Mouse (Mus musculus) MEL (cell line): ENCODE measurements at regions not wholly inside any gene's neighbourhood (a gene's known extent, or its start where the extent isn't known, plus 50 kb on each side); places are given as distances from the start of the nearest gene placed in this dataset.

Source experiments
- DNase-seq: peaks from one replicate; pipeline ENCODE4 v3.0.0; 2011; ENCODE audit warnings: low read depth, low spot score
- H3K27ac ChIP-seq: 2 replicates; pipeline ENCODE4 v1.5.1; 2012; ENCODE audit warnings: low read depth, mild to moderate bottlenecking, control low read depth, low read length, moderate library complexity; ENCODE audit not compliant: control insufficient read depth
- H3K27me3 ChIP-seq, 2 experiments: fragments of 150-350 bp in 1 of 2; sonication (generic) in 1 of 2; 2 replicates each; pipeline ENCODE4 v1.6.1; 2012; ENCODE audit warnings: low read length in 2 of 2, mild to moderate bottlenecking in 2 of 2, improper control_type of control experiment in 1 of 2, moderate library complexity in 1 of 2; ENCODE audit not compliant: insufficient read depth in 2 of 2, control insufficient read depth in 1 of 2
- H3K36me3 ChIP-seq, 2 experiments: 2 replicates each; pipeline ENCODE4 v1.6.1; 2012 to 2014; ENCODE audit warnings: low read length in 2 of 2, improper control_type of control experiment in 1 of 2, inconsistent platforms in 1 of 2, mild to moderate bottlenecking in 1 of 2; ENCODE audit not compliant: insufficient read depth in 2 of 2, control insufficient read depth in 1 of 2
- H3K4me1 ChIP-seq, 2 experiments: fragments of 150-350 bp in 1 of 2; sonication (generic) in 1 of 2; 2 replicates each; pipeline ENCODE4 v1.6.1; 2012; ENCODE audit warnings: low read length in 2 of 2, improper control_type of control experiment in 1 of 2, mild to moderate bottlenecking in 1 of 2; ENCODE audit not compliant: insufficient read depth in 2 of 2, control insufficient read depth in 1 of 2
- H3K4me3 ChIP-seq, 2 experiments: fragments of 150-350 bp in 1 of 2; sonication (generic) in 1 of 2; 2 replicates each; pipeline ENCODE4 v1.5.1; 2012; ENCODE audit warnings: low read depth in 2 of 2, low read length in 2 of 2, mild to moderate bottlenecking in 2 of 2, moderate library complexity in 2 of 2, control low read depth in 1 of 2, improper control_type of control experiment in 1 of 2; ENCODE audit not compliant: control insufficient read depth in 1 of 2, insufficient read depth in 1 of 2
- H3K79me2 ChIP-seq: 2 replicates; pipeline ENCODE4 v1.6.1; 2012; ENCODE audit warnings: mild to moderate bottlenecking, low read length, moderate library complexity; ENCODE audit not compliant: control insufficient read depth, poor library complexity, insufficient read depth
- H3K9ac ChIP-seq: 2 replicates; pipeline ENCODE4 v1.6.1; 2012; ENCODE audit warnings: low read depth, mild to moderate bottlenecking, control low read depth, low read length, moderate library complexity; ENCODE audit not compliant: control insufficient read depth, poor library complexity, severe bottlenecking
- H3K9me3 ChIP-seq: fragments of 150-350 bp; sonication (generic); replicated peaks from 2 replicates; pipeline ENCODE4 v1.6.1; 2012; ENCODE audit warnings: mild to moderate bottlenecking, low read length, improper control_type of control experiment, moderate library complexity; ENCODE audit not compliant: insufficient read depth
- BHLHE40 ChIP-seq: IDR thresholded peaks from 2 replicates; pipeline ENCODE4 v1.6.1; 2012; ENCODE audit warnings: low read depth, mild to moderate bottlenecking, inconsistent platforms, low read length, improper control_type of control experiment, borderline replicate concordance
- CHD1 ChIP-seq: IDR thresholded peaks from 2 replicates; pipeline ENCODE4 v1.6.1; 2012; ENCODE audit warnings: low read depth, mild to moderate bottlenecking, inconsistent platforms, low read length, improper control_type of control experiment
- CHD2 ChIP-seq: IDR thresholded peaks from 2 replicates; pipeline ENCODE4 v1.6.1; 2011; ENCODE audit warnings: low read length, improper control_type of control experiment
- E2F4 ChIP-seq: IDR thresholded peaks from 2 replicates; pipeline ENCODE4 v1.6.1; 2011; ENCODE audit warnings: low read depth, low read length, improper control_type of control experiment, borderline replicate concordance
- ELF1 ChIP-seq: IDR thresholded peaks from 2 replicates; pipeline ENCODE4 v1.6.1; 2014; ENCODE audit warnings: low read depth, mild to moderate bottlenecking, inconsistent platforms, low read length, improper control_type of control experiment, moderate library complexity
- GABPA ChIP-seq: IDR thresholded peaks from 2 replicates; pipeline ENCODE4 v1.6.1; 2012; ENCODE audit warnings: low read depth, mild to moderate bottlenecking, inconsistent platforms, low read length, improper control_type of control experiment, moderate library complexity
- HCFC1 ChIP-seq: IDR thresholded peaks from 2 replicates; pipeline ENCODE4 v1.6.1; 2012; ENCODE audit warnings: low read depth, mild to moderate bottlenecking, inconsistent platforms, low read length, improper control_type of control experiment, moderate library complexity
- JUND ChIP-seq: IDR thresholded peaks from 2 replicates; pipeline ENCODE4 v1.6.1; 2011; ENCODE audit warnings: low read depth, mild to moderate bottlenecking, improper control_type of control experiment, low read length
- KAT2A ChIP-seq: conservative IDR thresholded peaks from 2 replicates; pipeline ENCODE4 v1.6.1; 2012; ENCODE audit warnings: low read depth, low read length, improper control_type of control experiment, inconsistent platforms
- MAX ChIP-seq: IDR thresholded peaks from 2 replicates; pipeline ENCODE4 v1.6.1; 2011; ENCODE audit warnings: low read length, improper control_type of control experiment
- MEF2A ChIP-seq: IDR thresholded peaks from 2 replicates; pipeline ENCODE4 v1.6.1; 2014; ENCODE audit warnings: low read depth, mild to moderate bottlenecking, inconsistent platforms, low read length, improper control_type of control experiment; ENCODE audit not compliant: poor library complexity, insufficient replicate concordance, severe bottlenecking; ENCODE audit errors: extremely low read depth
- MYB ChIP-seq: IDR thresholded peaks from 2 replicates; pipeline ENCODE4 v1.6.1; 2011; ENCODE audit warnings: mild to moderate bottlenecking, low read depth, low read length, improper control_type of control experiment
- MYC ChIP-seq: IDR thresholded peaks from 2 replicates; pipeline ENCODE4 v1.6.1; 2011; ENCODE audit warnings: low read depth, mild to moderate bottlenecking, low read length, improper control_type of control experiment, moderate library complexity
- NRF1 ChIP-seq: IDR thresholded peaks from 2 replicates; pipeline ENCODE4 v1.6.1; 2014; ENCODE audit warnings: low read depth, mild to moderate bottlenecking, inconsistent platforms, low read length, improper control_type of control experiment, moderate library complexity; ENCODE audit not compliant: poor library complexity, insufficient read depth, severe bottlenecking
- POLR2A ChIP-seq, 2 experiments: IDR thresholded peaks; 2 replicates each; pipeline ENCODE4 v1.6.1; 2011 to 2012; ENCODE audit warnings: low read length in 2 of 2, mild to moderate bottlenecking in 2 of 2, control low read depth in 1 of 2, improper control_type of control experiment in 1 of 2, low read depth in 1 of 2, moderate library complexity in 1 of 2; ENCODE audit not compliant: control insufficient read depth in 1 of 2, insufficient read depth in 1 of 2, poor library complexity in 1 of 2
- RAD21 ChIP-seq: IDR thresholded peaks from 2 replicates; pipeline ENCODE4 v1.6.1; 2011; ENCODE audit warnings: mild to moderate bottlenecking, low read depth, low read length, improper control_type of control experiment
- RCOR1 ChIP-seq: IDR thresholded peaks from 2 replicates; pipeline ENCODE4 v1.6.1; 2012; ENCODE audit warnings: low read depth, mild to moderate bottlenecking, inconsistent platforms, low read length, improper control_type of control experiment
- SIN3A ChIP-seq: IDR thresholded peaks from 2 replicates; pipeline ENCODE4 v1.6.1; 2012; ENCODE audit warnings: low read length, improper control_type of control experiment, inconsistent platforms
- SMC3 ChIP-seq: IDR thresholded peaks from 2 replicates; pipeline ENCODE4 v1.6.1; 2011; ENCODE audit warnings: low read depth, low read length, improper control_type of control experiment
- TAL1 ChIP-seq: IDR thresholded peaks from 2 replicates; pipeline ENCODE4 v1.6.1; 2012; ENCODE audit warnings: mild to moderate bottlenecking, inconsistent platforms, low read length, moderate library complexity, mixed read lengths
- UBTF ChIP-seq: IDR thresholded peaks from 2 replicates; pipeline ENCODE4 v1.6.1; 2012; ENCODE audit warnings: low read depth, mild to moderate bottlenecking, inconsistent platforms, low read length, improper control_type of control experiment, moderate library complexity, borderline replicate concordance; ENCODE audit not compliant: insufficient read depth
- USF1 ChIP-seq: IDR thresholded peaks from 2 replicates; pipeline ENCODE4 v1.6.1; 2014; ENCODE audit warnings: low read depth, mild to moderate bottlenecking, inconsistent platforms, low read length, improper control_type of control experiment, moderate library complexity
- USF2 ChIP-seq, 2 experiments: IDR thresholded peaks; 2 replicates each; pipeline ENCODE4 v1.6.1; 2011 to 2012; ENCODE audit warnings: improper control_type of control experiment in 2 of 2, low read length in 2 of 2, borderline replicate concordance in 1 of 2, inconsistent platforms in 1 of 2, low read depth in 1 of 2, mild to moderate bottlenecking in 1 of 2; ENCODE audit not compliant: insufficient read depth in 1 of 2
- ZMIZ1 ChIP-seq: IDR thresholded peaks from 2 replicates; pipeline ENCODE4 v1.6.1; 2012; ENCODE audit warnings: low read depth, mild to moderate bottlenecking, inconsistent platforms, low read length, improper control_type of control experiment, moderate library complexity

DNA sequence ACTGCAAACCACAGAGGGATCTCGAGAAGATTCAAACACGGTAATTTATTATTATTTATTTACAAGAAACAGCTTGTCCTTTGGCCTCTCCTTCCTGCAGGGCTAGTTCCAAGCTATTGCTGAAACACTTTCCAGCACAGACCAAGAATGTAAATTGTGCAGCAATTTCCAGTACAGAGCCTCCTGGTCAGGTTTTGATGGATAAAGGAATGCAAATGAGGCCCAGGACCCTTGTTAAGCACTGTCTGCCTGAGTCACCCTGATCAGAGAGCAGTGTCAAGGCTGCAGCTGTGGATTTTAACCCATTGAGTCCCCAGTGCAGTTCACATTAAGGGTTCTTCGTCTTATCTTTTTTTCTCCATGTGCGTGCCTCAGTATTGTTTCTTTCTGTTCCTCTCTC lies 142.3 kb upstream of the Zkscan2 start:
- TF ChIP-seq HCFC1 = no peak
- TF ChIP-seq SMC3 = no peak
- TF ChIP-seq E2F4 = no peak
- no peaks in the 10 kb centered on the region for H3K27me3 ChIP-seq
- H3K79me2 ChIP-seq = no peaks in the 10 kb centered on the region
- no peaks in the 10 kb centered on the region for H3K36me3 ChIP-seq
- no peaks in the 10 kb centered on the region for H3K4me1 ChIP-seq
- H3K4me3 ChIP-seq = no peak overlapping the region
- no peak overlapping the region for H3K9ac ChIP-seq
- no peak overlapping the region for H3K27ac ChIP-seq
- no peaks in the 10 kb centered on the region for H3K9me3 ChIP-seq
- no peak for DNase-seq

DNA sequence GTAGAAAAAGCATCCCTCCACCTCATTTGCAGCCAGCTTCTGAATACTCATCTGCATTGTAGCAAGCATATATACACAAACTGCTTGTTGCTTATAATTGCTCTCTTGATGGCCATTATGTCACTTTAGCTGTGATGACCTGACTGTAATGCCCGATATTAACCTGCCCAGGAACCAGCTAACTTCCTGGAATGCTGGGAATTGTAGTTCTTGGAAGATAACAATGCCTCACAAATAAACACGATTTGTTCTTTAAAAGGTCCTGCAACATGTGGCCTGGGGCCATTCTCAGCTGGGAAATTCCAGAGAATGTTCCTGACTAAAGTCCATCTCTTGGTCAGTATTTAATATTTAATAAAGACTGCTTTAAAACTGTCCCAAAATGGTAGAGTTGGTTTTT lies 143.2 kb upstream of the Zkscan2 start:
- Histone ChIP-seq H3K9ac (no peak overlapping the region), H3K27ac (no peak overlapping the region), H3K4me3 (no peak overlapping the region), H3K4me1 (no peaks in the 10 kb centered on the region), H3K27me3 (no peaks in the 10 kb centered on the region), H3K36me3 (no peaks in the 10 kb centered on the region), H3K9me3 (no peaks in the 10 kb centered on the region), H3K79me2 (no peaks in the 10 kb centered on the region)
- no peak for DNase-seq
- TF ChIP-seq USF2 (IDR thresholded peaks at IDR 0.05; ENCODE audit: borderline replicate concordance in 1 of 2, insufficient read depth in 1 of 2, low read depth in 1 of 2, low read length in 2 of 2) = no peak
- no peak for TF ChIP-seq MAX
- TF ChIP-seq SIN3A = no peak
- no peak for TF ChIP-seq HCFC1
- TF ChIP-seq MYB = no peak
- no peak for TF ChIP-seq TAL1
- TF ChIP-seq CHD1 = no peak
- no peak for TF ChIP-seq POLR2A (IDR thresholded peaks at IDR 0.05; ENCODE audit: control insufficient read depth in 1 of 2, insufficient read depth in 1 of 2, low read depth in 1 of 2, low read length in 2 of 2, poor library complexity in 1 of 2)
- no peak for TF ChIP-seq BHLHE40
- TF ChIP-seq GABPA = no peak
- no peak for TF ChIP-seq UBTF
- TF ChIP-seq SMC3 = no peak
- no peak for TF ChIP-seq NRF1
- TF ChIP-seq RCOR1 = no peak
- TF ChIP-seq KAT2A = no peak
- TF ChIP-seq MYC = no peak

DNA sequence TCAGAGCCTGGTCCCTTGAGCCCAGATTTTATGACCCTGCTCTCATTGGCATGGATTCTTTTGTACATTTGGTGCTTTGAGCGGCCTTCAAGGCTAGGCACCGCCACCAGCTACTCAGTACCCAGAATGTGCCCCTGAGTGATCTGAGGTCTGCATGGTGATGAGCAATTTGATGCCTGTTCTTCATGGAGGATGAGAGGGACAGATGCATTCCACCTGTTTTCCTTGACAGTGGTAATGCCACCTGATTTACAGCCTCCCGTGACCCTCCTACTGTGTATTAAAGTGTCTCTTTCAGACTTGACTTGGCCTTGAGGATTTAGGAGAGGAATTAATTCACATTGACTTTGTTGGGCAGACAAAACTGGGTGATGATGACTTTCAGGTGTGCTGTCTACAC lies 145.3 kb upstream of the Zkscan2 start:
- Histone ChIP-seq H3K27me3 (no peaks in the 10 kb centered on the region), H3K27ac (no peak overlapping the region), H3K36me3 (no peaks in the 10 kb centered on the region), H3K9ac (no peak overlapping the region), H3K4me3 (no peak overlapping the region), H3K79me2 (no peaks in the 10 kb centered on the region), H3K4me1 (no peaks in the 10 kb centered on the region), H3K9me3 (no peaks in the 10 kb centered on the region)
- DNase-seq = no peak
- TF ChIP-seq UBTF (no peak), JUND (no peak), USF1 (no peak), SIN3A (no peak), ELF1 (no peak), NRF1 (no peak), RAD21 (no peak), MEF2A (no peak), CHD2 (no peak), ZMIZ1 (no peak)
